Mouse (Mus musculus): ENCODE results near the gene Sgk1. TPM values are rescaled to one million over a fixed set of nuclear protein-coding genes. Genes with fewer than 3 reads are reported as not detected.

Gene Sgk1
- 27.6 and 37.6 TPM in 2 replicates for polyA plus RNA-seq (2012; ENCODE audit: insufficient read depth, insufficient read length, missing spikeins)

DNA sequence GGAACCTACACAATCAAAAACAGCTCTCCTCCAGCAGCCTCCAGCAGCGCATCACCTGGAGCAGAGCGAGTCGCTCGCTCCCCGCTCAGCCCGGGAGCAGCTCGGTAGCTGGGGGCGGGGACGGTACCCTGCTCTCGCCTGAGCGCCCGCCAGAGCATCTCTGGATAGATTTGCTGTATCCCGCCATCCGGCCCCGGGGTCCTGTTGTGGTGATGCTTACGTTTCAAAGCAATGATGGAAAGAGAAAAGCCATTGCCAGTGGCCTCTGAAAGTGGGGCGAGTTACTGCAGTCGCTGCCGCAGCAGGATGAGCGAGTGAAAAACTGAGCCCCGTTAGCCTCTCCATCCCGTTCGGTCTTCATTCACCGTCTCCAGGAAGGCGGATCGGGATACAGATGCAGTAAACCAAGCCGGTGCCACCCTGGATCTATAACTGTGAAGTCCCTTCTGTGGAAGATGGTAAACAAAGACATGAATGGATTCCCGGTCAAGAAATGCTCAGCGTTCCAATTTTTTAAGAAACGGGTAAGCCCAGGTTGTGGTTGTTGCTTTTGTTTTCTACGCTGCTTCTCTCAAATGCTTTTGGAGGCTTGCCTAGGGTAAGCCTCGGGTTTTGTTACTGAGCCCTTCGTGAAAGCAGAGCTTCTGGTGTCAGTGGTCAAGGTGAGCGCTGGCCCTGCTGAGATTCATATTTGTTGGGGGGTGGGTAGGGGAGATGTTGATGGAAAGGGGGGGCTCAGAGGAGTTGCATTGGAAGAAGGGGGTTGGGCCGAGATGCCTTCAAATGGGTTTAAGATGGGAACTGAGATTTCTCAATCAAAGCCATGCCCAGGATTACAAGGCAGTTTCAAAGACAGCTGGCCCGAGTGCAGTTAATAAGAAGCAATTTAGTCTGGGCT is at the start of gene Sgk1:
Gene Sgk1, plus strand, starts transcription at position 1 of the 898 bp plus-strand sequence.
- H3K4me1 ChIP-seq (ENCODE audit: control insufficient read depth, insufficient read depth, insufficient read length, low read length), result peaks cover 4% of the 10 kb centered on the region; the same call in 1 of the 2 replicates
- no peak within 1 kb of the TSS for H3K27ac ChIP-seq (replicated peaks; ENCODE audit: low read depth, low read length)
- peak within 1 kb of the TSS; percentile 48 for H3K4me3 ChIP-seq (ENCODE audit: insufficient read depth, low read depth, low read length)

DNA sequence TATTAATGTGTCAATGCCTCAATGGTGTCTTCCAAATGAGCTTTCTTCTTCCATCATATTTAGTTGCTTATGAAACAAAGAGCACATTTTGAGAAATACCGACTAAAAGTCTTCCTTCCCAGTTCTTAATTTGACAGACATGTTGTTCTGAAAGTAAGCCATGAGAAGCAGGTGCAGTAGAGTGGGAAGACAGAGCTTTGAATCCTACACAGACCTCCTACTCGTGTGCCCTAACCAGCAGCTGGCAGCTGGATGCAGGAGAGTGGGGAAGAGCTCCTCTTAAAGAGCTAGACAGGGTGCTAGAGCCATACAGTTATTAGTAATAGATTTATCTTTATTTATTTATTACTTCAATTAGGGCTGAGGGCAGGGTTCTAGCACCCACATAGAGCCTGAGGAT is 49.7 kb upstream of the Sgk1 start:
- Histone ChIP-seq H3K4me1 (ENCODE audit: control insufficient read depth, insufficient read depth, insufficient read length, low read length) (peaks cover 1% of the 10 kb centered on the region; the same call in 1 of the 2 replicates), H3K4me3 (ENCODE audit: insufficient read depth, low read depth, low read length) (no peak overlapping the region), H3K27ac (replicated peaks; ENCODE audit: low read depth, low read length) (no peak overlapping the region)

DNA sequence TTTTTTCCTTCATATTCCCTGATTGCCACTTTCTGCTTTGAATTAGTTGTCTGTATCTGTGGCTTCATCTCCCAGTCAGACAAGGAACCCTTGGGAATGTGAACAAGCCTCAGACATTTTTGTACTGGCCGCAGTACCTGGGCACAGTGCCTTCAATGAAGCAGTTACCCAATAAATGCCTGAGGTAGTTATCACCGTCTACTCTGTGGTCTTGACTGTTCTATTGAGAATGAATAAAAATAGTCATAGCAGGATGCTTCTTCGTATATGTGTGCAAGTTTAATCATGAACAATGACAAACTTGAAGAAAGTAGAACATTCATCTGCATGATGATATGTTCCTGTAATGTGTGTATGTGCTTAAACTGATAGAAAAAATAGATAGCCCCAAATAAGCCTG is 48.2 kb upstream of the Sgk1 start:
- Histone ChIP-seq H3K27ac (replicated peaks; ENCODE audit: low read depth, low read length) (no peak overlapping the region), H3K4me3 (ENCODE audit: insufficient read depth, low read depth, low read length) (no peak overlapping the region), H3K4me1 (ENCODE audit: control insufficient read depth, insufficient read depth, insufficient read length, low read length) (peaks cover 2% of the 10 kb centered on the region)

- no peak overlapping the region for H3K4me3 ChIP-seq (ENCODE audit: insufficient read depth, low read depth, low read length)
- H3K4me1 ChIP-seq (ENCODE audit: control insufficient read depth, insufficient read depth, insufficient read length, low read length), result peaks cover 7% of the 10 kb centered on the region
- no peak overlapping the region for H3K27ac ChIP-seq (replicated peaks; ENCODE audit: low read depth, low read length)
These were observed 46.9 kb upstream of the Sgk1 start for GRCm38 (mm10) chr10:21835077-21835476.

- Histone ChIP-seq H3K4me1 (ENCODE audit: control insufficient read depth, insufficient read depth, insufficient read length, low read length) (peaks cover 7% of the 10 kb centered on the region), H3K27ac (replicated peaks; ENCODE audit: low read depth, low read length) (peak overlapping the region; percentile 38; the same call in 1 of the 2 replicates), H3K4me3 (ENCODE audit: insufficient read depth, low read depth, low read length) (no peak overlapping the region)
These were observed 42.5 kb upstream of the Sgk1 start for GRCm38 (mm10) chr10:21839248-21840155.

DNA sequence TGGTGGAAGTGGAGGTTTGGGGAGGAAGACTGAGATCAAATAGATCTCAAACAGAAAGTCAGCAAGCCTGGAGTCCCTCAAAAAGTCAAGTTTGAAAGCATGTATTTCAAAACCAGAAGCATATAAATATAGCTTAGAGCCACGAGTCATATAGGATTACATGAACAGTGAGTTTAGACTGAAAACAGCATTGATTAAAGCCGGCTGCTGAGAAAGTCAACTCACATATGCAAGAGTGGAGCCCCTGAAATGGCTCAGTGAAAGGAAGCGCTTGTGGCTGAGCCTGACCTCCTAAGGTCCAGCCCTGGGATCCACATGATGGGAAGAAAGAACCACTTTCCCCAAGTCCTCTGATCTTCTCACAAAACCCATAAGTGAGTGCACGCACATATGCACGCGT is 38.7 kb upstream of the Sgk1 start:
- Histone ChIP-seq H3K4me3 (ENCODE audit: insufficient read depth, low read depth, low read length) (no peak overlapping the region), H3K27ac (replicated peaks; ENCODE audit: low read depth, low read length) (no peak overlapping the region), H3K4me1 (ENCODE audit: control insufficient read depth, insufficient read depth, insufficient read length, low read length) (peaks cover 9% of the 10 kb centered on the region)

DNA sequence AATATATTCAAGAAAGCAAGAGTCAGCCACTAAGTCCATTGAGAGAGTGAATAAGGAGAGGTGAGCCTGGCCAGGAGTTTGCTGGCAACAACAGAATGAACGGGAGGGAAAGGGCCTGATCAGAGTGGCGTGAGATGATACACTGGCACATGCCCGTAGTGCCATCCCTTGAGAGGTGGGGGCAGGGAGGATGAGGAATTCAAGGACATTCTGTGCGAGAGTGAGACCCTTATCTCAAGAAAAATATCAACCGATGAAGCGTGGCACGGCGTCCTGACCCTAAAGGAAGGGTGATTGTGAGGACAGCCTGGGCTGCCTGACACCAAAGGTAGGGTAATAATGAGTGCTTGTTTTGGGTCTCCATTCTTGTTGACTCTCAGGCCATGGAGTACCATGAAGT is 38.1 kb upstream of the Sgk1 start:
- H3K27ac ChIP-seq (replicated peaks; ENCODE audit: low read depth, low read length), result no peak overlapping the region
- no peak overlapping the region for H3K4me3 ChIP-seq (ENCODE audit: insufficient read depth, low read depth, low read length)
- H3K4me1 ChIP-seq (ENCODE audit: control insufficient read depth, insufficient read depth, insufficient read length, low read length), result peaks cover 11% of the 10 kb centered on the region

DNA sequence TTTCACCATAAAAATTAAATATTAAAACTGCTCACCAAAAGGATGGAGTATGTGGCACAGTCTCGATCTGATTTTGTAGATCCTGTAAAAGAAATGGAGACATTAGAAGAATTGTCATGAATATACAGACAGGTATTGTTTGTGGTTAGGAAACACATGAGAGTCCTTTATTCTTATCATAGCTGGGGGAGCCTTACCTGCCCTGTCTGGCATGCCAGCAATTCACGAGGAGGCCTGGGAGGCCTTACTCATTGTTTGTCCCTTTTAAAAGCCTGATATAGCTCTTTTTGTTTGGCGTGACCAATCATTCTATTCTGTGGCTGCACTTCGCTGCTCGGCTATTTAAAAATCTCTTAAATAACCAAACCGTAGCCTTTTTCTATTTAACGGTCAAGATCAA is 37.6 kb upstream of the Sgk1 start:
- H3K4me3 ChIP-seq (ENCODE audit: insufficient read depth, low read depth, low read length), result no peak overlapping the region
- H3K27ac ChIP-seq (replicated peaks; ENCODE audit: low read depth, low read length), result no peak overlapping the region
- H3K4me1 ChIP-seq (ENCODE audit: control insufficient read depth, insufficient read depth, insufficient read length, low read length), result peaks cover 6% of the 10 kb centered on the region; the same call in 1 of the 2 replicates

DNA sequence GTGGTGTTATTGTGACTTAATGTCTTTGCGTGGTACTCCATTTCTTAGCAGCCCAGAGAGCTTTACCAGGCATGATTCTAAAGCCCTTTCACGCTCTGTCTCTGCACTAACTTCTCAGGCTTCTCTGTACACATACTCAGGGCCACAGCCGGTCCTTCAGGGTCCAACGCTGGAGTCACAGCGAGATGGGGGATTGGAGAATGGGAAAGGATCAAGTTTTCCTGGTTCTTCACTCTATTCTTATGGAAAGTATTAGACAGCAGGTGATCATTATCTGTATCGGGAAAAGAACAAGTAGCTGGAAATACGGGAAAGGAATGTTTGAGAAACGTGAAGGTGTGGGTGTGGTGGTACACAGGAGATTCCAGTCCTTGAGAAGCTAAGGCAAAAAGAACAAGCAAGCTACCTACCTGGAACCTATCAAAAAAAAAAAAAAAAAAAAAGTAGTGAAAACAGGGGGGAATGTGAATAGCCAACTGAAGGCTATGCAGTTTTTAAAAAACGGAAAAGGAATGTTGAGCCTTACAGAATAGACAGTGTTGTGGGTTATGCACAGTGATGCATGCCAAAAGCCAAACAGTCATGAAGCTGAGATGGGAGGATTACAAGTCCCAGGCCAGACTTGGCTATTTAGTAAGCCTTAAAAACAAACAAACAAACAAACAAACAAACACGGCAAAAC is 36.2 kb upstream of the Sgk1 start:
- no peak overlapping the region for H3K27ac ChIP-seq (replicated peaks; ENCODE audit: low read depth, low read length)
- H3K4me3 ChIP-seq (ENCODE audit: insufficient read depth, low read depth, low read length), result no peak overlapping the region
- peaks cover 6% of the 10 kb centered on the region; the same call in 1 of the 2 replicates for H3K4me1 ChIP-seq (ENCODE audit: control insufficient read depth, insufficient read depth, insufficient read length, low read length)

DNA sequence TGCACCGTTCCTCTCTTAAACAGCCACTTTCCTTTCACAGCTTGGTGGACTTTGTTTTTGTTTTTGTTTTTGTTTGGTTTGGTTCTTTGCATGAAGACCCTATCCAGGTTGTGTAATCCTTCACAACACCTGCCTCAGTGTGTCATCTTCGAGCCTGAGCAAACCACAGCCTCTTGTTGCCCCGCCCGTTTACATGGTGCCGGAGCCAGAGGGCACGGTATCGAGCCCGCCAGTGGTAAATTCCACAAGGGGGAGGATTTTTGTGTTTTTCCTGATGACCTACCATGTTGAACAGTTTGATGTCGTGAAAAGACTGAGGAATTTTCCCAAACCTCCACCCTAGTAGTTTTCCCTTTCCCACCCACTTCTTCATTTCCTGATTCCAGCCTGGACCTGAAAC is 35.6 kb upstream of the Sgk1 start:
- H3K27ac ChIP-seq (replicated peaks; ENCODE audit: low read depth, low read length), result no peak overlapping the region
- H3K4me1 ChIP-seq (ENCODE audit: control insufficient read depth, insufficient read depth, insufficient read length, low read length), result peaks cover 6% of the 10 kb centered on the region; the same call in 1 of the 2 replicates
- no peak overlapping the region for H3K4me3 ChIP-seq (ENCODE audit: insufficient read depth, low read depth, low read length)

DNA sequence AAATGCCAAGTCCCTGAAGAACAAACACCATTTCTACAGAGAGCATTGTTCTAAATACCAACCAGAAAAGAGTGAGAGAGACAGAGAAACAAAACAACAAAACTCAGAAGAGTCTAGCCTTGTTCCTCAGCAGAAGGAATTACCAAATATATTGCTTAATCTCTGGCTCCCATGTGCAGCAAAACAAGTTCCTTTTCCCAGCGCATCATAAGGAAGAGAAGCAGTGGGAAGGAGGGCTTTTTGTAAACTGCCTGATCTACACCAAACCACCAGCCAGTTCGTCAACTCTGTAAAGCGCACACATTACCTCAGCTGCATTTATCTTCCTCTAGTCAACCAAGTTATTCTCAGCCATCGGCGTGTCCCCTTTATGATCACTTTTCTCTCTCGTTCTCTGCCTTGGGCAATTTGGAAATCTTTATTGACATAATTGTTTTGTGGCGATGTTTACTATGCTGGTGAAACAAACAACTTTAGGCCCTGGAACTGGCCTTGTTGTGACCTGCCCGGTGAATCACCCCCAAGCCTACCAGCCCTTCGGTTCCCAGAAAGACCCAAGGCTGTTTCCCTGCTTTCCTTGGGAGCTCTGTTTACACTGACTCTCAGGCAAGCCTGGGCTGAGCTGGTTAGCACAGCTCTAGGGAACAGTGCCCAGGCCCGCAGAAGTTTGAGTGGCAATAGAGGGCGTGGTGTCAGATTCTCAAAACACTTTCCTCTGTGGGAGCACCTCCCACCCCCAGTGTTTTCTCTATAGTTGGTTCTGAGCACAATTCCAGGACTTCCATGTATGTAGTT is 34.8 kb upstream of the Sgk1 start:
- Histone ChIP-seq H3K27ac (replicated peaks; ENCODE audit: low read depth, low read length) (0 out of 2 replicates have a peak overlapping the region, but pooled peaks have one; percentile 4), H3K4me1 (ENCODE audit: control insufficient read depth, insufficient read depth, insufficient read length, low read length) (peaks cover 6% of the 10 kb centered on the region; the same call in 1 of the 2 replicates)

DNA sequence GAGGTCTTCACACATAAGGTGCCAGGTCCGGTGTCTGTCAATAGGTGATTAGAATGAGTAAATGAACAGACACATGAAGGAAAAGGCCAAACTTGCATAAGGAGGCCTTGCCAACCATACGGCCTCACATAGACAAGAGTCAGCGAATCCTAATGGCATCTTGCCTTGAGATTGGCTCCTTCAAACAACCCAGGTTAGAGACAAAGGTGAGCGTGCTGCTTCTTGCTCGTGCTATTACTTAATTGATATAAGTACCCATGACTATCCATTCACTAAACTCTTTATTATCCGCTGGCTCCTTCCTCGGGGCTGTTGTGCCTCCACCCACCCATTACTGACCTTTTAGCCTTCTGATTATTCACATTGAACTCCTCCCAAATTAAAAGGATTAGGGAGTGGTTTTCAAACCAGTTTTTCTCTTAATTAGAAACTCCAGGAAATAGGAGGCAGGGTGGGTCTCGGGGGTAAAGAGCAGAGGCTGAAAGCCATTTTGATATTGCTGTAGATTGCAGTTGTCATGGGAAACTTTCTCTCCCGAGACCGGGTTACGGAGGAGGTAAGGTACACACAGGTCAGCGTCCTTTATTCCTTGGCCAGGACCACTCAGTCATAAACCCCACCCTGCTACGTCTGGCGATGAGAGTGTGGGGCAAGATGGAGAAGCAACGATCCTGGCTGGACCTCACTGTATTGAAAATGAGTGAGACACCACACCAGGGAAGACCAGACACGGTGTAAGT is 33.9 kb upstream of the Sgk1 start:
- H3K4me1 ChIP-seq (ENCODE audit: control insufficient read depth, insufficient read depth, insufficient read length, low read length), result peaks cover 6% of the 10 kb centered on the region; the same call in 1 of the 2 replicates
- H3K4me3 ChIP-seq (ENCODE audit: insufficient read depth, low read depth, low read length), result no peak overlapping the region
- H3K27ac ChIP-seq (replicated peaks; ENCODE audit: low read depth, low read length), result peak overlapping the region; percentile 59

More for the DNA sequence above, 34.8 kb upstream of the Sgk1 start:
- no peak overlapping the region for H3K4me3 ChIP-seq (ENCODE audit: insufficient read depth, low read depth, low read length)

DNA sequence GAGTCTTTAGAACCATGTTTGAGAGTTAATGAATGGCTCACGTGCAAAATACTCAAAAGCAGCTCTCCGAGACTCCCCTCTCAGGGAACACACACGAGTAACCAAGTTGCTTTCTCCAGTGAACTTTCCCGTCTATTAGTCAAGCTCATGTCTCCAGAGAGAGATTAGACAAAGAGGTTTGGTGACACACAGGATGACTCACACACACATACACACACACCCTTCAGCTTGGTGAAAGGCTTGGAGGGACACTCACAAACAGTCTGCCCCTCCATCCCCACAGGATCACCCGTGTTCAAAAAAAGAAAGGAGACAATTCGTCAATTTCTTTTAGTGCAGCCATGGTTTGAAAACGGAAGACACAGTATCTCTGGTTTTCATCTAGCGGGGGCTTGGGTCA is 32.7 kb upstream of the Sgk1 start:
- H3K4me3 ChIP-seq (ENCODE audit: insufficient read depth, low read depth, low read length), result no peak overlapping the region
- H3K4me1 ChIP-seq (ENCODE audit: control insufficient read depth, insufficient read depth, insufficient read length, low read length), result peaks cover 6% of the 10 kb centered on the region; the same call in 1 of the 2 replicates
- H3K27ac ChIP-seq (replicated peaks; ENCODE audit: low read depth, low read length), result no peak overlapping the region
